ENCODE assay signal across 9 mouse cellular contexts in genomic region chr7:116237157-116237981, GRCm38 (mm10).
A peak's percentile ranks its signal among the peaks of the same experiment; 100 is the strongest.
DNase-seq lines count a peak whose midpoint lies in the region; ATAC-seq lines count a peak whose summit lies in the region.
"Had no signal": no experiment of that assay in that cellular context is flagged by ENCODE, and none has a peak within 500 bp of the region (broad histone marks: within the 10 kb centered on the region; RNA-seq: fewer than 3 reads in every experiment).

No protein-coding gene starts in this region.

- H3K27me3 ChIP-seq in embryonic facial prominence, embryonic 11.5 days (ENCODE audit: control insufficient read depth, insufficient read depth, low read length), result peaks cover 17% of the 10 kb centered on the region; the same call in 1 of the 2 replicates
- peaks cover 40% of the 10 kb centered on the region for H3K27me3 ChIP-seq in midbrain, embryonic 10.5 days (ENCODE audit: low read depth, poor library complexity, severe bottlenecking)

- no peaks in the 10 kb centered on the region for H3K9me3 ChIP-seq in embryonic facial prominence, embryonic 11.5 days (replicated peaks; ENCODE audit: control insufficient read depth, low read length)
- H3K9me3 ChIP-seq in midbrain, embryonic 10.5 days (replicated peaks), result no peaks in the 10 kb centered on the region

- DNase-seq in ovary, postnatal 36 days (ENCODE audit: low spot score), result peak; percentile 79
- DNase-seq in ovary, postnatal 14 days (ENCODE audit: low spot score), result no peak
- peak; percentile 61 for DNase-seq in embryonic facial prominence, embryonic 11.5 days (ENCODE audit: low spot score)
- peak; percentile 35 for DNase-seq in heart, postnatal 25 days (ENCODE audit: low spot score)
- peak; percentile 40 for DNase-seq in left cerebral cortex, postnatal 4 days
- DNase-seq in midbrain, embryonic 10.5 days (ENCODE audit: low spot score), result peak; percentile 55
- peak; percentile 39 to 51 for DNase-seq in thymus, postnatal 36 days

- peak overlapping the region; percentile 56 for H3K9ac ChIP-seq in embryonic facial prominence, embryonic 11.5 days (replicated peaks; ENCODE audit: low read length)

- no peaks in the 10 kb centered on the region for H3K36me3 ChIP-seq in embryonic facial prominence, embryonic 11.5 days (replicated peaks; ENCODE audit: control insufficient read depth, insufficient read depth, low read depth, low read length)
- no peaks in the 10 kb centered on the region for H3K36me3 ChIP-seq in midbrain, embryonic 10.5 days

- intact Hi-C loops in heart, postnatal 25 days (cut with DNase I), result no loop called here
- intact Hi-C loops in left cerebral cortex, postnatal 4 days (cut with DNase I), result no loop called here

- peaks cover 9% of the 10 kb centered on the region for H3K4me1 ChIP-seq in embryonic facial prominence, embryonic 11.5 days (ENCODE audit: control insufficient read depth, insufficient read depth, low read length)
- peaks cover 62% of the 10 kb centered on the region for H3K4me1 ChIP-seq in midbrain, embryonic 10.5 days

- under 1% methylated on average over 59 of the region's 69 CpGs for WGBS in embryonic facial prominence, embryonic 11.5 days
- under 1% methylated on average over 69 of the region's 69 CpGs for WGBS in midbrain, embryonic 10.5 days

- peak overlapping the region; percentile 44 for H3K4me3 ChIP-seq in embryonic facial prominence, embryonic 11.5 days (ENCODE audit: low read depth, low read length)
- peak overlapping the region; percentile 63 for H3K4me3 ChIP-seq in midbrain, embryonic 10.5 days
- H3K4me3 ChIP-seq: myocyte had no signal

- peak; percentile 41; the same call in 1 of the 2 replicates for ATAC-seq in embryonic facial prominence, embryonic 11.5 days (replicated peaks; ENCODE audit: insufficient number of reproducible peaks, low FRiP score, low TSS enrichment, low read depth)
- no peak for ATAC-seq in megakaryocyte-erythroid progenitor cell, adult 5-6 weeks (replicated peaks; ENCODE audit: low FRiP score, low TSS enrichment, poor library complexity, severe bottlenecking)

- H3K4me2 ChIP-seq in embryonic facial prominence, embryonic 11.5 days (ENCODE audit: low read depth, low read length), result peak overlapping the region; percentile 98

- no peak overlapping the region for H3K27ac ChIP-seq in embryonic facial prominence, embryonic 11.5 days (replicated peaks; ENCODE audit: low read depth, low read length)
- H3K27ac ChIP-seq in midbrain, embryonic 10.5 days (replicated peaks), result peak overlapping the region; percentile 81
